Mouse (Mus musculus) thymus, postnatal 0 days (tissue): Measurements from ENCODE around the gene Gm20388. TPM values are rescaled to one million over a fixed set of nuclear protein-coding genes. Genes with fewer than 3 reads are reported as not detected.

Experiments
- DNase-seq: peaks from one replicate; pipeline ENCODE4 v3.0.0-alpha.2; 2015; ENCODE audit warnings: low spot score
- polyA plus RNA-seq: library from polyadenylated mRNA; unstranded; fragments of >200 nt; fragmentation: Nextera tagmentation; extraction: Ambion mirVana; gene quantifications from 2 replicates; pipeline ENCODE4 v1.2.1, GENCODE M21; 2015

Gene Gm20388
- polyA plus RNA-seq, 1 experiment from 2014 or later, result not detected

DNA sequence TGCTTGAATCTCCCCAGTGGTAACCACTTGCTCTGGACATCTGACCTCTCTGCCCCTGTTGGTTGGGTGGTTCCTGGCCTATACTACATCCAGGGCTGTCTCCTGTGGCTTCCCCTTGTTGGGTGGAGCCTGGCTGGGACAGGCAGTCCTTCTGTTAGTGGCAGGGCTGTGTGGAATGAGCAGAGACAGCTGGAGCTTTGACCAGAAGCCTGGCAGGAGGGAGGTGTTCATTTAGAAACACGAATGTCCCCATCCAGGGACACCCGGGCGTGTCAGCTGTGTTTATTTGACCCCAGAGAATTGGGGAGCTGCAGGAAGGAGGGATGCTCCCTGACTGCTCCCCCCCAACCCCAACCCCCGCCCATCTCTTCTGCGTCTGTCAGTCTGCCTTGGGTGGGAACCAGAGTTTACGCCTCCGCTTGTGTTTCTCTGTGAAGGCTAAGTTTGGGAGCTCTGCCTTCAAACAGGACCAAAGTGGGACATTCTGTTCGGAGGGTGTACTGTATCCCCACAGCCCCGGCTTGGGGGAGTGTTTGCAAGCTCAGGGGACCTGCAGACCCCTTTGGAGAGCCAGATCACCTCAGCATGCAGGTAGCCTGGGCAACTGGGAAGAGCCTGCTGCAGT lies 340.9 kb downstream of the Gm20388 start:
- DNase-seq, result no peak

DNA sequence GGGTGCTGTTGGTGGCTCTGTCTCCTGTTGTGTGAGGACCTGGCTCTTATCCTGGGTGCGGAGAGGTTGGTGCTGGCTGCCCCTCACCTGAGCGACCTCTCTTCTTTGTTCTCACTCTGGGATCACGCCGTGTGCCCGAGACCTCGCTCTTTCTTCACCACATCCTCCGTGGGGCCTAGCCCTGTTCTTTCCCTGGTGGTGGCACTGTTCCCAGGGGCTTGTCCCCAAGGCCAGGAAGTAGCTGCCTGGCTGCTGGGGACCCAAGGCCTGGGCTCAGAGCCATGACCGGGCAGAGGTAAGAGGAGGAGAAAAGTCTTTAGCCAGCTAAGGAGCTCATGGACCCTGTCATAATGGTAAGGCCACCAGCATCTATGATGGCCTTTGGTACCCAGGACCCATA lies 343.0 kb downstream of the Gm20388 start:
- no peak for DNase-seq

DNA sequence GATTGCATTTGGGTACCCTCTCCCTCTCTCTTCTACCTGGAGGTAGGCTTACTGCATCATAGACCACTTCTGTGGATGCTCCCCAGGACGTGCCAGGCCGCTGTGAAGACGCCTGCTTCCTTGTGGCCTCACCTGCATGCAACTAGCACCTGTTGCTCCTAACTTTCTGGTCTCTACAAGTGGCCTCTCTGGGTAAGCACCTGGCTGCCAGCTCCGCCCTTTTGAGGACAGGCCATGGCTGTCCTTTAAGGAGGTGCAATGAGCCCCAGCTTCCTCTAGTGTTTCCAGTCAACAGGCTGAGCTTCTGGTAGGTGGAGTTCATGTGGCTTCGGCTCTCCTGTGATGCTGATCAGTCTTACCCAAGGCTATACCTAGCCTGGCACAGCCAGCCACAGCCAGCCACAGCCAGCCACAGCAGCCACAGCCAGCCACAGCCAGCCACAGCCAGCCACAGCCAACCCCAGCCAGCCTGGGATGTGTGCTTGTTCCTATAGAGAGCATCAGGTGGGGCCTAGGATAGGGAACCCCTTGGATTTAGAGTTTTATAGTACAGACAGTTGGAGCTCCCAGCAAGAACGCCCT lies 344.9 kb downstream of the Gm20388 start:
- DNase-seq, result no peak

DNA sequence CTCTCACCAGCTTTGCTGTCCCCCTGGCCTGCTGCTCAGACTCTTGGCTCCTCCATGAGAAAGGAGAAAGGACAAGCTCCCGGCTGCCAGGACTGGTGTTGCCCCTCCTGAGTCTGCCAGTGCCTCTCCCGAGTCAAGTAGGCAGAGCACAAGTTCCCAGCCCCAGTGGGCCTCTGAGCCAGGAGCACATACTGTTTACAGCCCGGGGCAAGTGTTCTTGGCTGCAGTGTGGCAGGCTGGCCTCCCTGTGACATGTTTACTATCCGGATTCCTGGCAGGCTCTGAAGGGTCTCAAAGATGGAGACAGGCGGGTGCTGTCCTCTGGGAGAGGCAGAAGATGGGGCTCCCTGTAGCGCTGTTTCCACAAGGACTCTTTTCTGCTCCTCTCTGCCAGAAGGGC lies 346.3 kb downstream of the Gm20388 start:
- no peak for DNase-seq

DNA sequence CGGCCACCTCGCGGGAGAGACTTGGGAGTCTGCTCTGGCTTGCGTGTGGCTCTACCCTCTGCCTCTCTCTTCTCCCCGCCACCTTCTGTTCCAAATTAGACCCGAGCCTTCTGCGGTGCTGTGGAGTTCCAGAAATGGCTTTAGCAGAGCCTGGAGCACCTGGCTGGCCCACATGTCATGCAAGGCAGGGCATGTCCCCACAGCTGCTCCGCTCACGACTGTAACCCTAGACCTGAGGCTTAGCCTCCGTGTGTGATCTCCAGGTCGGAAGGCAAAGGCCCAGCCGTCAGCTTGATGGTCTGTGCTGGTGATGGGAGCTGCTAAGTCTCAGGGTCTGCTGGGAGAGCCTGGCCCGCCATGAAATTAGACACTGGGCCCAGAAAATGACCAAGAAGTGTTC lies 348.6 kb downstream of the Gm20388 start:
- DNase-seq, result no peak

DNA sequence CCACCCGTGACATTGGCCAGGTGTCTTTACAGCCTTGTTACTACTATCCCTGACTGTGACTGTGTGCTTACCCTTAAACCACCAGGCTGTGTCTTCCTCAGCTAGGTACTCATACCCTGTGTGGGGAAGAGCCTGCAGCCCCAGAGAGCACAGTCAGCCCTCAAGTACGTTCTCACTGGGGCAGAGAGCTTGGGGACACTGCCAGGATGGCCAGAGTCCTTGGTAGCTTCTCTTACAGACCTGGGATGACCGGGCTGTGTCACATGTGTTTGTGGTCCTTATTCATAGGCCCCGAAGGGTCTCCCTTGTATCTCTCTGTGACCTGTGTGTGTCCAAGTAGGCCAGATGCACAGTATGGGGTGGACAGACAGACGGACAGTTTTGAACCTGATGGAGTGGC lies 350.0 kb downstream of the Gm20388 start:
- DNase-seq, result no peak

DNA sequence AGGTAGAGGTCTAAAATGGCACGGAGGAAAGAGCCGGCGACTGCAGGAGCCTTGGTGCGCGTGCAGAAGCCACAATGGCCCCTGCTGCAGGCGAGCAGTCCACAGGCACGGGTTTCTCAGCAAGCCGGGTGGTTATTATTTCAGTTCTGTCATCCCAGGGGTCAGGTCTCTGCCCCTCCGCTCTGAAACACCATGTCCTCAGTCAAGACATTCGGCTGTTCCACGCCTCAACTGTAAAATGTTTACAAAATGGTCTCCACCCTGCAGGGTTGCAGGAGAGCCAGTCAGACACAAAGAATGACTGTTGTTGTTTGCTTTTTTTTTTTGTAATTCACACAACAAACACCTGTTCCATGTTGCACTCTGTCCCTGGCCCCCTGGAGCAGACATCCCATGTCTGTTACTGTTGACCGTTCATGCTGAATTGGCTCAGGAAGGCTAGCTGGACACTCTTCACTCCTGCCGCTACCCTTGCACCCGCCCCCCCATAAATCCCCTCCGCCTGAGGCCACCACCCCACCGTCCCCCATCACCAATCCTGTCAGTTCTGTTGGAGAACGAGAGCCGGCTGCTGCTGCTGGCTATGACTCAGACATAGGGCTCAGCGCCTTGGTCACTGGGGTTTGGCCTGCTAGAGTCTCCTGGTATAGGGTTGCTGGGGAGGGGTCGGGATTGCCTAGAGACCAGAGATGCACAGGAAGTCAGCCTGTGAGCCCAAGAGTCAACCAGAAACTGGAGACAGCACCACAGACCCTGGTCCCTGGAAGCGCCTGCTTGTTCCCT lies 350.9 kb downstream of the Gm20388 start:
- no peak for DNase-seq

DNA sequence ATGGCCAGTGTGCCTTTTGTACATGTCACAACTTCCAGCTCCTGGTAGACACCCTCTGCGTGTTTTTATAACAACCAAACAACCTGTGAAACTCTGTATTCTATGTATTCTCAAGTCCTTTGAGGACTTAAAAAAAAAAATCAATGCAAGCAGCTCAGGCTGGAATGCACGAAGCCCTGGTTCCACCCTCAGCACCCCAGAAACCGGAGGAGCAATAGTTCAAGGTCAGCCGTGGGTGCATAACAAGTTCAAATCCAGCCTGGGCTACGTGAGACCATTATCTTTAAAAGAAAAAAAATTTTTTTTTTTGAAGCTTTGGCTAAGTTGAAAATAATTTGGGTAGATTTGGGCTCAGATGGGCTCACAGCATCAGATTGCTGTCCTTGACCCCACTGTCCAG lies 353.2 kb downstream of the Gm20388 start:
- no peak for DNase-seq

DNA sequence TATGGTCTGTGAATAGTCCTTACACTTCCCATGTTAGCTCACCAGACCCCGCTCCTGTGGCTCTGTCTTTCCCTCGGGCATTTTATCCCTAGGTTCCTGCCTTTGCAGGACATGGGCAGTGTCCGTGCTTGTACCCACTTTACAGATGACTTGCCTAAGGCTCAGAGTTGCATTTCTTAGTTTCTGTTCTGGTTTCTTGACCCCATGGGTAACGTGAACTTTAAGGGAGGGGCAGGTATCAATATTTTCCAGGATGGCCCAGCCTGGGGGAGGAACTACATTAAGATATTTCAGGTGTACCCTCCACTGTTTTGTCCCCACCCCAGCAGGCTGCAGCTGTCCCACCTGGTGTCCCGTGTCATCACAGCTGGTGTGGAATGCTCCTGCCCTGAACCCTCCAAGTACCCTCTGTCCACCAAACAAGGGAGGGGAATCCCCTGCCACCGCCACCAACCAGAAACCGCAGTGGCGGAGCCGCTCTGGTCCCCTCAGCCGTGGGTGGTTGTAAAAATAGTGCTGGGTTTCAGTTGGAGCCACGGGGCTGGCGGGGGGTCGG lies 353.8 kb downstream of the Gm20388 start:
- DNase-seq, result no peak

DNA sequence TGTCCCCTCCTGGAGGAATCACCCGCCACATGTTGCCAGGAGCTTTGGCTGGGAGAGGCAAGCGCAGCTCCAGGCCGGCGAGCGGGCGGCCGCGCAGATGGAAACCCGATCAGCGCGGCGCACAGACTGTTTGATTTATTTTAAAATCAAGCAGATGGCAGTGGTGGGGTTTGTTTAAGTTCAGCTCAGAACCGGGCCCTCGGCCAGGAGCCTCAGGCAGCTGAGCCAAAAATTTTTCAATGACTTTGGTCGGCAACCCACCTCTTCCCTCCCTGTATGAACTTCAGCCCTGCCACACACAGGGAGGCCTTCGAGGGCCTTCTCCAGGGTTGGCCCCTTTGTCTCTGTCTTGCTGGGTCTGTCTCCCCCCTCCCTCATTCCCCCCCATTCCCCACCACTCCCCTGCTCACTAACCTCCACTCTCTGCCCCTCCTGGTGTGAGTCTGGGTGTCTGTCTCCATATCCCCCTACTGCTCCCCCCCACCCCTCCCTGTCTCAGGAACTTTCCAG lies 354.4 kb downstream of the Gm20388 start:
- DNase-seq, result no peak

DNA sequence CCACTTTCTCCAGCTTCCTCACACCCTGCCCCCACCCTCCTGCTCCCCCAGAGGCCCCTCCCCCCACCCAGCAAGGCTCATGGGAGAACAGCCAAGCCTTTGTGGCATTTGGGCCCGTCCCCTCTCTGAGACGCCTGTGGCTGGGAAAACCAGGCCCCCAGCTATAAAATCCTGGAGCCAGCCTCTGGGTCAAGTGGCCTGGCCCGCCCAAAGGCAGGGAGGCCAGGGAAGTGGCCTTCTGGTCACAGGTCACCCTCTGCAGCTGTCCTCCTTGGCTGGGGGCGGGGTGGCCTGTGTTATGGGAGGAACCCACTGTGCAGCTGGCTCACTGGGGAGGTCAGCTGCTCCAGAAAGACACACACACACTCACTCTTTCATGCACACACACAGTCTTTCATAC lies 354.8 kb downstream of the Gm20388 start:
- DNase-seq, result no peak

DNA sequence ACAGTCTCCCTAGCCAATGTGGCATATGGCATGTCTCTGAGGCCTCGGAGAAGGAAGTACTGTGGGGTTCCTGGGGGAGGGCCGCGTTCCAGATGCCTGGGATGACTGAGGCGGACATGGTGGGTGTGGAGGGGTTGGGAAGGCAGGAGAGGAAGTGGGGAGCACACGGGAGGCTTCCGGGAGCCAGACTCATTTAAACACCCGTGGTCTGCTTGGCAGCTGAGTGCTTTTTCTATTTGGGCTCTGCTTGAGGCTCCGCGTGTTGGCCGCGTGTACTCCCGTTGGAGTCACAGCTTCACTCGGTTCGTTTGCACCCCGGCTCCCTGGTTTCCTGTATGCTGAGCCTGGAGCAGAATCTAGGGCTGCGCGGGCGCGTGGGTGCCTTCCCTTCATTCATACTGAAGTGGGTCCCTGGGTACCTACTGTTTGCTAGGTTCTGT lies 357.9 kb downstream of the Gm20388 start:
- DNase-seq, result no peak

DNA sequence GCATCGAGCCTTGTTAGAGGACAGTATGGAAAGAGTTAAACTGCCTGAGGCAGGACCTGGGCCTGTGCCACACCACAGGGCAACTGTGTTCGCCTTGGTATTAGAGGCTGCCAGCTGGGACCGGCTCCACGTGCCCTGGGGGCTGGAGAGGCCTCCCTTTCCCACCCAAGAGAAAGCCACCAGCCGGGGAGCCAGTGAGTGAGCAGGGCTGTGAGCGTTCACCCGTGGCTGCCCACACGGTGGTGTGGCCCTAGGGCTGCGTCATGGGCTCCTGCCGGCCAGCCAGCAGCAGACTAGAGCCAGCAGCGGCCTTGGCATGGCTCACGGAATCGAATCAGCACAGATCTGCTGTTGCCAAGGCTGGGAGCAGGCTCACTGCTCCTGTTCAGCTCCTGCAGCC lies 359.8 kb downstream of the Gm20388 start:
- DNase-seq, result no peak

DNA sequence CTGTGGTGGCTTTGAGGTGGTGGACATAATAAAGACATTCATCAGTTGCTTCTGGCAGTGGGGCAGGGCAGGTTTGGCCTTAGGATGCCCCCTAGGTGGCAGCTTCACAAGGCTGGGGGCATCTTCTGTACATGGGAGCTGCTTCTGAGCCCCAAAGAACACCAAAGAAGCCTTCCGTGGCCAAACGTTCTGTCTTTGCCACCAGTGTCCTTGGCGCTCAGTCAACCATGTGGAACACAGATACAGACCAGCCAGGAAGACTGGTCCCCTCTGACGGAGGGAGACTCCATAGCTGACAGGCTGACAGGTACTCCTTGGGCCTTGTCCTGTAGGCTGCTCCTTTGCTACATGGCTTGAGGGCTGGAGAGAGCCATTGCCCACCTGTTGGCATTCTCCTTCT lies 362.8 kb downstream of the Gm20388 start:
- no peak for DNase-seq

DNA sequence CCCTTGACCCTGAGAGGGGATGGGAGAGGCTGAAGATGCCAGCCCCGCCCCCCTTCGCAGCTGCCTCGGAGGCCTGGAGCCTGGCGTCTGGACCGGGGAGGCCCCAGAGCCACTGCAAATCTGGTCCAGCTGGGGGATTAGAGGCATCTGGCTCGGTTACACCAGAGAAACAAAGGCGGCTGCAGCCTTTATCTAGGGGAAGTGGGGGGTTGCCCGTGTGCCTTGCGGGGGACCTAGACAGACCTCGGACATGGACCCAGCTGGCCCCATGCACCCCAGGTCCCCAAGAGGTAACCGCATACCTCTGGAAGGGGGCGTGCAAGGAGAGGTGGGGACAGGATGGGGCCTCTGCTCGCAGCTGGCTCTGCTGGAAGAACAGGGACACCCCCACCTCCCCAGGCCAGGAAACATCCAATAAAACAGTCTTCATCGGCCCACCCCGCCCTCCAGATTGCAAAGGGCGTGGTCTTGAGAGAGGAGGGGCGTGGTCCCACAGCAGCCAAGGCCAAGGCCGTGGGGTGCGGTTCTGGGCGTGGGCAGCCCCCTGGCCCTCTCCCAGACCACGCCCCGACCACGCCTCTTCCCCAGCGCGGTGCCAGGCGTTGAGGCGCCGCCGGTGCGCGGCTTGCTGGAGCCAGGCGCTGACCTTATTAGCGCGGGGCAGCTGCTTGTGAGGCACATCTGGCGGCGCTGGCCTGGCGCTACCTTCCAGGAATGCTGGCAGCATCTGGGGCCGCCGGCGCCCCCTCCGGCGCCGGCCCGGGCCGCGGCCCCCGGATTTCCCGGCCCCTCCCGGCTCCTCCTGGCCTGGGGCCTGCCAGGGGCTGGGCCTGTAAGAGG lies 365.6 kb downstream of the Gm20388 start:
- peak; percentile 80 for DNase-seq

DNA sequence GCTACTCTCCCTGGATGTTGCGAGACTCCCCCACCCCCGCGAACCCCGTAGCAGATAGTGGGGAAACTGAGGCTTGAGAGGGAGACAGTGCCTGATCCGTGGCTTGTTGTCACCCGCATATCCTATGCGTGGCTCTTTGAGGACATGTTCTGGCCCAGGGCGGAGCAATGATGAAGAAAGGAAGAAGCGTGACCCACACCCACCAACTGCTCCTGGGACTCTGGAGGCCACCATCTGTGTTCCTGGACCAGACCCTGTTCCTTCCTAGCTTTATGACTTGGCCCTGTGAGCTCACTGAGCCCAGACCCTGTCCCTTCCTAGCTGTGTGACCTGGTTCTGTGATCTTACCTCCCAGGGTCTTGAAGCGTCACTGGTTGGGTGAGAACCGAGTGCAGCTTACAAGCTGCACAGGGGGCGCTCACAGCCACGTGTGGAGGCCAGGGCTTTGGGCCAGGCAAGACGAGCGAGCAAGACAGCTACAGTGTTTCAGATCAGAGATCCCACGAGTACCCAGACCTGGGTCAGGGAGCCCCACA lies 366.3 kb downstream of the Gm20388 start:
- peak; percentile 75 for DNase-seq

DNA sequence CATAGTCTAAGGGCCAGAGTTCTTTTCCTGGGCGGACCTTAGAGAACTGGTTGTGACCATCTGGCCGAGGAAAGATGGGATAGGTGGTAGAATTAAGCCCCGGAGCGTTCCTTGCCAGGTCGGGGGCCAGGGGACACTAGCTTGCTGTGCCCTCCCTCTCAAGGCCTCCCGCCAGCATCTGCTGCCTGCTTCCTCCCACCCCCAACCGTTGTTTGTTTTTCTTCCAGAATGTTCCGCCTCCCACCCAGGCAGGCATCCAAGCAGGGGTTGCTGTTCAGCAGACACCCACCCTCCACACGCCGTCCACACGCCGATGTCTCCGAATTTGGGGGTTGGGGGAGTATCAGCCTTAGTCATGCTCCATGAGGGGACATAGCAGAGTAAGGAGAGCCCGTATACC lies 367.4 kb downstream of the Gm20388 start:
- no peak for DNase-seq

DNA sequence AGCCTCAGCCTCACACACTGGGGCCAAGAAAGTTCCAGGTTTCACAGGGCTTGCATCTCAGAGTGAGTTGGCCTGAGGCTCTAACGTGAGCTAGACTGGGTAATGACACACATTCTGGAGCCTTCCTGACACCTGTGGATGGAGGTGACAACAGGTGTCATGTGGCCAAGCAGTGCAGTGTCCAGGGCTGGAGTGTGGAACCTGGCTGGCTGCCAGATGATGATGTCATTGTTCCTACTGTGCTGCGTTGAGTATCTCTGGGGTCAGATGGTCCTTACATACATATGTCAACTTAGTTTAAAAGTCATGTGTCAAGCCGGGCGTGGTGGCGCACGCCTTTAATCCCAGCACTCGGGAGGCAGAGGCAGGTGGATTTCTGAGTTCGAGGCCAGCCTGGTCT lies 368.8 kb downstream of the Gm20388 start:
- DNase-seq, result no peak

DNA sequence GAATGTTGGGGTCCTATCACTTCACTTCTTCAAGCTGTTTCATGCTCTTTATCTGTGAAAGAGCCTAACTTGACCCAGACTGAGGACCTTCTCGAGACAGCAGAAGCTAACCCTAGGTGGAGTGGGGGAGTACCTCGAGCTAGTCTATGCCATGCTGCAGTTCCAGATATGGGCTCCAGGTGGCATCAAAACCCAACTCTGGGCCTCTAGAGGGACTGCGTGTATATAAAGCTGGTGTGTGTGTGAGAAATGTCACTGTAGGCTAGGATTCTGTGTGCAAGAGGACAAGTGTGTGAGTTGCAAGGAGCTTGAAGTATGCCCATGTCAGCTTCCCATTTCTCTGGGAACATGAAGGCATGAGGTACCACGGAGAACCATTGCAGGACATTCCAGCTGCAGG lies 370.8 kb downstream of the Gm20388 start:
- peak; percentile 91 for DNase-seq

DNA sequence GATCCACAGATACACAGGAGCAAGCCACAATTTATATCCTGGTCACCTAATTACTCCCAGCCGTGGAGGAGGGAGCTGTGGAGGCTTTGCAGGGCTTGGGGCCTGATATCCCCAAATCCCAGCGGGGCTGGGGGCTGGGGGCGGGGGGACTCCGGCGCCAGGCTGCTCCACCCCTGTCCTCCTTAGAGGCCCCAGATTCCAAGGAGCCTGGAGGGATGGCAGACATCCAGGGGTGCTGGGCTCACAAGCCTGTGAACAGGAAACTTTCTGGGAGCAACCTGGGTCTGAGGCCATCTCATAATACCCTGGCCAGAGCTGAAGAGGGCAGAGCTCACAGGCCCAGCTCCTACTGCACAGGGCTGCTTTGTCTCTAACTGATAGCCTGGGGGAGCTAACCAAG lies 371.8 kb downstream of the Gm20388 start:
- DNase-seq, result no peak

DNA sequence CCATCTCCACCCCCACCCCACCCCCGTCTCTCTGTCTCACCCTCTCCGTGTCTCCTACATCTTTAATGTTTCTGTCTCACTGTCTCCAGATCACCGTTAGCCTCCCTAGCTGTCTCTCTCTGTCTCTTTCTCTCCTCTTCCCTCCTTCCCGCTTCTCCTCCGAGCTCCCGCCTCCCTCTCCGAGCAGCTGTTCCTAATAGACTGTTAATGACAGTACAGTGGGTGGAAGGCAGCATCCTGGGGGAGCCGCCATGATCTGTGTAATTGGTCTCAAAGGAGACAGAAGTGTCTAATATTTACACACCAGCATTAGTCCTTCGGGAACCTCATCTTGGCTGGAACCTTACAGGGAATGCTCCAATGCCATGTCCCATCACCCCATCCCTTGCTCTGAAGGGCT lies 373.6 kb downstream of the Gm20388 start:
- no peak for DNase-seq
